Mouse (Mus musculus) monocyte, adult 5-6 weeks (primary cell): ENCODE results near the gene Hrk. TPM values are rescaled to one million over a fixed set of nuclear protein-coding genes. Genes with fewer than 3 reads are reported as not detected.
A peak's percentile ranks its signal among the peaks of the same experiment; 100 is the strongest.

Experiments
- ATAC-seq: fragments of 153-309, 156-312 bp; replicated peaks from 2 replicates; pipeline ENCODE4 v1.8.0; 2017; ENCODE audit warnings: mild to moderate bottlenecking; ENCODE audit not compliant: low TSS enrichment, insufficient number of reproducible peaks, severe bottlenecking, poor library complexity, low FRiP score
- total RNA-seq: library from RNA; stranded (forward); fragments of 200-1000, 200-491, 200-594 nt; gene quantifications from 3 replicates; pipeline ENCODE4 v1.2.3, GENCODE M21; 2017

Gene Hrk
- not detected in 3 replicates for total RNA-seq

GRCm38 (mm10) chr5:118164581-118164980 lies at the start of gene Hrk:
Hrk (plus strand) TSS chr5:118164648.
- no peak for ATAC-seq

DNA sequence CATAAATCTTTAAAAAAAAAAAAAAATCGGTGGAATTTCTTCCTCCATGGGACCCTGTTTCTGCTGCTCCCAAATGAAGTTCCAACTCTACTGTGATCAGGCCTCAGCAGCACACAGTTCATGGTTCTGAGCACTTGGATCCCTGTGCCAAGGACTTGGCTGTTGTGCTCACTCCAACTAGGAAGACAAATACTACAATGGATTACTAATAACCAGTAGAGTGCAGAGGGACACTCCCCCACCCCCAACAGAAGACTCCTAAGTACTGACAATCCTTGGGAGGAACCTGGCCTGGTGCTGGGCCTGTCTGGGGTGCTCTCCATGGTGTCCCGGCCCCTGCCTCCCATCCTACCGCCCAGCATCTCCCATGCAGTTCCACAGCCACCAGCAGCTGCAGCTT lies 46.1 kb upstream of the Hrk start:
- no peak for ATAC-seq

DNA sequence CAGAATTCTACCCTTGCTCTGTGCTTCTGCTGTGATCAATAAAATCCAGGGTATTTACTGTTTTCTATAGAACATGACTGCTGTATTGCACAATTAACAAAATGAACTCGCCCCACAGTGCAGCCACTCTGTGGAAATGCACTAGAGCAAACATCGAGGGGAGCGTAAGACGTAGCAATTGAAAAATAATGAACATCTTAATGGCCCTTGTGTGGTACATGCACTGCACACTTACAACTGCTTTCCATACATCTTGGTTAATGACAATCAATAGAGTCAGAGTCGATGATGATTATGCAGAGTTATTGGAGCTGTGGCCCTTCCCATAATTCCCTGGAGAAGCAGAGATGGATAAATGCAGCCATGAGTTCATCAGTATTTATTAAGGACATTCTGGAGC lies 45.5 kb upstream of the Hrk start:
- no peak for ATAC-seq

GRCm38 (mm10) chr5:118120670-118121069 lies 43.8 kb upstream of the Hrk start:
- no peak for ATAC-seq

DNA sequence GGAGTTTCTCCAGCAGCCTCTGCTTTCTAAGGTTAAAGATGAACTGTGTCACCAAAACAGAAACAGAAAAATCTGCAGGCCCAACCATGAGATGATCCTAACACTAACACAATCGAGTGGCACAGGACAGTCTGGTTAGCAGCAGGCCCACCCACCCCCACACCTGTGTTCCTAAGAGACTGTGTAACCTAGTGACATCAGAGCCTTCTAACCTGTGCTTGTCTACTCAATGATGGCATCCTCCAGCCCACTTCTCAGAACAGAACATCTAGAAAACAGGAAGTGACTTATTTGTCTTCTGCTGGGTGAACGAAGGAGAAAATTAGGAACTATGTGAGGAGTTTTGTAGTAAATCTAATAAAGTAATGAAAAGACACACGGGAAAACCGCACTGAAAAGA lies 42.5 kb upstream of the Hrk start:
- ATAC-seq, result no peak

GRCm38 (mm10) chr5:118123096-118123495 lies 41.4 kb upstream of the Hrk start:
- ATAC-seq, result no peak

GRCm38 (mm10) chr5:118126671-118127070 lies 37.8 kb upstream of the Hrk start:
- no peak for ATAC-seq

DNA sequence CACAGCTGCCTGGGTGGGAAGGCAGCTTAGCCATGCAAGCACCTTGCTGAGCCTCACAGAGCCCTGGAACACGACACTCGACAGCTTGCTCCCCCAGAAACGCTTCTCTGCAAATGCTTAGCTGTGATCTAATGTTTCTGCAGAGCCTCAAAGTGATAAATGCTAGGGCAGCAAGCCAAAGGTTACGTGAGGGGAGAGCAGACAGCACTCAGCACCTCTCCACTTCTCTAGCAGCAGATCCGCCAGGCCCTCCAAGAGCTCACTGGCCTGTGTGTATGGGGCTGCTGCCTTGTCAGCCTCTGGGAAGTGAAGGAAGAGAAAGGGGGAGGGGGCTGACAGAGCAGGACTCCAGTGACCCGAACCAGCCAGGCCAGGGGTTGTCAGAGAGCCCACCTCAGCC lies 36.2 kb upstream of the Hrk start:
- no peak for ATAC-seq

DNA sequence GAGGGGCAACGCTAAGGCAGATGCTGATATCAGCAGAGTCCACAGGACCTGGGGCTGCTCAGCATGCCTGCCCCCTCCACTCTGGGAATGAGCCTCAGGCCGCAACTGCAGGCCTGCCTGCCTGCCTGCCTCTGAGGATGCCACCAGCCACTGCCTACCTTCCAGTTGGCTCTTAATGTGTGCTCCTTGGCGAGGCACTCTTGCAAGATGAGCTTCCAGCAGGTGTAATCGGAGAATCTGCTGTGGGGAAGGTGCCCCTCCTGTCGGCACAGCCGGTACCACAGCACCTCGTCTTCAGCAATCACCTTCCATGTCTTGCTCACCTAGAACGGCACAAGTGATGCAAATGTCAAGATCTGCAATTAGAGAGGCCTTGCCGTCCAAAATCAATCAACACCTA lies 35.8 kb upstream of the Hrk start:
- ATAC-seq, result no peak

DNA sequence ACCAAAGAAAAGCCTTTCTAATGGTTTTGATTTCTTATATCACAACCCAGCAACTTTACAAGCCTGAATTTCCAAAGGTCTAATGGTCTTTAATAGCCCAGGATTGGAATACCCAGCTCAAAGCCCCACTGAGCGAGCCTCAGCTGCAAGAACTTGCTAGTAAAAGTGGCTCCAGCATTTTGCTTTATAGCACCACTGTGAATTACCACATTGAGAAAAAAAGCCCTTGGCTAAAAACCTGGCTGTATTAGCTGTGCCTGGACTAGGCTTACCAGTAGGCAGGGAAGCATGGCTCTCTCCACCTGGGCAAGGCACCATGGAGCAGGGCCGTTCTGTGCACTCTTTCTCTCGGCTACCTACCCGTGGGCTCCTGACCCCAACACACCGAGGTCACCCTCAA lies 28.1 kb upstream of the Hrk start:
- ATAC-seq, result no peak

DNA sequence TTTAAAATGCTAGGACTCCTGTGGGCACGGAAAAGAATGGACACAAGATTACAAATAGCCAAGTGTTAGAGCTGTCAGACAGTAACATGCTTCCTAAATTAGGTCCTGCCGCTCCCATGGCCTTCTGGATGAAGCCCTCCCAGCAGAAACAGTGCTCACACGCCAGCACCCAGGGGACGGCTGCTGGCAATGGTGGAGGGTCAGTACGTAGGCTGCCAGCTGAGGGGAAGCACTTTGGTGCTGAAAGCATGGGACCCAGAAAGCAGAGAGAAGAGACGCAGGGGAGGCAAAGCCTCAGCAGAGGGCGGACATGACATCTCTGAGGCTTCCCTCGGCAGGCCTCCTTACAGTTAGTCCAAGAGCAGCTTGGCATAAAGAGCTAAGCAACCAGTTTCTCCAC lies 24.8 kb upstream of the Hrk start:
- ATAC-seq, result no peak

DNA sequence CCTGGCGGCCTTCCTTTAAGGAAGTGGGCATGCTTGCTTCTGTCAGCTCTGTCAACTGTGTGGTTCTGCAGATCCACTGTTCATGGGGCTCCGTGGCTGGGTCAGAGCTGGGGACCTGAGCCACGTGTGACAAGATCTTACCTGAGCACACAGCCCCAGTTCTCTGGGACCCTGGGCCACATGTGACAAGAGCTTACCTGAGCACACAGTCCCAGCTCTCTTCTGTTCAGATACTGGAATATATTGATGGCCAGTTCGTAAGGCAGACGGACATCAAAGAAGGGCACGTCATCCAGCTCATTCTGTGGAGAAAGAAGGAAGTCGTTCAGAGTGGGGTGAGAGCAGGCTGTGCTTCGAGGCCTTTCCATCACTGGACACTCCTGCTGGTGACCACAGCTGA lies 22.0 kb upstream of the Hrk start:
- no peak for ATAC-seq

- ATAC-seq, result no peak
These were observed 21.0 kb upstream of the Hrk start for GRCm38 (mm10) chr5:118143211-118144026.

GRCm38 (mm10) chr5:118144327-118144726 lies 20.1 kb upstream of the Hrk start:
- no peak for ATAC-seq

DNA sequence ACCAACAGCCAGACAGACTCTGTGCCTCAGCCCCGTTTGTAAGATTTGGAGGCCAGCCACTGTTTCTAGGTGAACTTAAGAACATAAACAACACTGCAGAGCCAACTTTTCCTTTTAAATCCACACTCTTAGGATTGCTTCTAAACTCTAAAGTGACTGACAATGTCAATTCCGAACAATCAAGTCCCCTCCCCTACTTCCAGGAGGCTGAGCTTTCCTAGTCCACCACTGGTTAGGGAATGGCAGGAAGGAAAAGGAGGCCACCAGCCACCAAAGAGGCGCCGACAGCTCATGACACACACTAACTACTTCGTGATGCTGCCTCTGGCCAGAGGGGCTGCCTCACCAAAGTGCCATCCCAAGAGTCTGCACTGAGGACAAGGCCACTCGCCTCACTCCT lies 19.7 kb upstream of the Hrk start:
- no peak for ATAC-seq

GRCm38 (mm10) chr5:118145458-118145857 lies 19.0 kb upstream of the Hrk start:
- ATAC-seq, result no peak

- ATAC-seq, result no peak
These were observed 18.3 kb upstream of the Hrk start for GRCm38 (mm10) chr5:118145999-118146679.

DNA sequence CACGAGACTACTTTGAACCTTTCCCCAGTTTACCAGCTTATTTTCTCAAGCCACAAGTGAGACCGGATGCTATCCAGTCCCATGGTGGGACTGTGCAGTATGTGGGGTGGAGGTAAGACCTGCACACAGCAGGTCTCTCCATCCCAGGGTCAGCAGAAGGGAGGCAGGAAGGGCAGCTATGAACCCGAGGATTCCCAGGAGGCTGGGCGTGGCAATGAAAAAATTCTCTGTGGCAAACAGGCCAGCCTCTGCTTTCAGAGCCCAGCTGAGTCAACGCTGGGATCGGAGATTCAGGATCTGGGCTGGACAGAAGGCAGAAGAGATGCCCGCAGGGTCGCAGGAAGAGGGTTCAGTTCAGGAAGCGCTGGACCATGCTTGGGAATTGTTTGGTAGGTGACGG lies 17.2 kb upstream of the Hrk start:
- ATAC-seq, result no peak

DNA sequence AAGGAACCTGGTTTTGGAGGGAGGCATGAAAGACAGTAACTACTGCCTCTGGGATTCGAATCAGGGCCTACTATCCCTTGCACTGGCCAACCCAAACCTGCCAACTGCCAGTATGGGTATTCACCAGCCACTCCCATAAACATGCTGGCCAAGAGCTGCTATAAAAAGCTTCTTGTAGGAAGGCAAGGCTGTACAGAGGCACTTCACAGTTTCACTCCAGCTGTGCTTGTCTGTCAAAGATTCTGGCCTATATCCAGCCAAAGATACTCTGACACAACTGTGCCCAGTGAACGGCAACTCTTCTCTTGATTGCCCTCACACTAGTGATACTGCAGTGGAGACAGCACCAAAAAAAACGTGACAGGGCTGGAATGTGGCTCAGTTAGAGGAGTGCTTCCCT lies 14.7 kb upstream of the Hrk start:
- no peak for ATAC-seq

- ATAC-seq, result peak; percentile 98
These were observed 9.4 kb upstream of the Hrk start, which contains the start of gene Fbxw8 for GRCm38 (mm10) chr5:118154839-118155564. Fbxw8 (minus strand) TSS chr5:118155464.
